Mouse (Mus musculus) CH12.LX (cell line): Measurements from ENCODE around the gene Card9. TPM values are rescaled to one million over a fixed set of nuclear protein-coding genes. Genes with fewer than 3 reads are reported as not detected.

Source experiments
- DNase-seq: peaks from one replicate; pipeline ENCODE4 v3.0.0-alpha.2; 2013; ENCODE audit errors: extremely low read depth
- H3K27ac ChIP-seq: 2 replicates; pipeline ENCODE4 v1.5.1; 2012; ENCODE audit warnings: low read depth, mild to moderate bottlenecking, control low read depth, moderate library complexity; ENCODE audit not compliant: insufficient read depth
- H3K27me3 ChIP-seq: replicated peaks from 2 replicates; pipeline ENCODE3; 2012; ENCODE audit warnings: inconsistent platforms
- H3K36me3 ChIP-seq, 2 experiments: replicated peaks in 1 of 2; 2 replicates each; pipeline versions ENCODE3 to v1.6.1; 2012; ENCODE audit warnings: inconsistent platforms in 1 of 2, low read length in 1 of 2, mild to moderate bottlenecking in 1 of 2, mixed read lengths in 1 of 2, moderate library complexity in 1 of 2; ENCODE audit not compliant: control insufficient read depth in 1 of 2, insufficient read depth in 1 of 2
- H3K4me1 ChIP-seq, 2 experiments: 2 replicates each; pipeline ENCODE4 v1.6.1; 2012; ENCODE audit warnings: inconsistent platforms in 1 of 2, moderate library complexity in 1 of 2; ENCODE audit not compliant: insufficient read depth in 2 of 2, control insufficient read depth in 1 of 2
- H3K4me2 ChIP-seq: 2 replicates; pipeline ENCODE4 v1.6.1; 2012; ENCODE audit warnings: low read depth, mild to moderate bottlenecking, control low read depth; ENCODE audit not compliant: poor library complexity, insufficient read depth, severe bottlenecking
- H3K4me3 ChIP-seq, 3 experiments: fragments of 150-350 bp in 1 of 3; sonication (generic) in 1 of 3; replicated peaks in 1 of 3; 2 replicates each; pipeline versions ENCODE3 to v1.5.1; 2011 to 2012; ENCODE audit warnings: low read depth in 2 of 3, low read length in 2 of 3, mild to moderate bottlenecking in 2 of 3, moderate library complexity in 2 of 3, control low read depth in 1 of 3, improper control_type of control experiment in 1 of 3, inconsistent platforms in 1 of 3, mixed read lengths in 1 of 3; ENCODE audit not compliant: poor library complexity in 1 of 3
- H3K79me2 ChIP-seq: replicated peaks from 2 replicates; pipeline ENCODE4 v1.6.1; 2012; ENCODE audit warnings: mild to moderate bottlenecking, moderate library complexity; ENCODE audit not compliant: control insufficient read depth, poor library complexity, insufficient read depth, severe bottlenecking; ENCODE audit errors: extremely low read depth
- H3K9ac ChIP-seq: 2 replicates; pipeline ENCODE4 v1.6.1; 2012; ENCODE audit warnings: low read depth, mild to moderate bottlenecking, control low read depth, moderate library complexity; ENCODE audit not compliant: insufficient read depth
- H3K9me3 ChIP-seq: replicated peaks from 2 replicates; pipeline ENCODE3; 2012; ENCODE audit warnings: low read length, inconsistent platforms, mixed read lengths
- BHLHE40 ChIP-seq: IDR thresholded peaks from 2 replicates; pipeline ENCODE4 v1.6.1; 2011; ENCODE audit warnings: mild to moderate bottlenecking, low read depth, low read length, improper control_type of control experiment
- CHD1 ChIP-seq: IDR thresholded peaks from 2 replicates; pipeline ENCODE4 v1.6.1; 2012; ENCODE audit warnings: low read depth, low read length, improper control_type of control experiment, inconsistent platforms
- CHD2 ChIP-seq: IDR thresholded peaks from 2 replicates; pipeline ENCODE4 v1.6.1; 2011; ENCODE audit warnings: low read length, improper control_type of control experiment
- EP300 ChIP-seq: IDR thresholded peaks from 2 replicates; pipeline ENCODE4 v1.6.1; 2011; ENCODE audit warnings: low read length, improper control_type of control experiment
- ETS1 ChIP-seq: conservative IDR thresholded peaks from 2 replicates; pipeline ENCODE4 v1.6.1; 2012; ENCODE audit warnings: low read depth, mild to moderate bottlenecking, inconsistent platforms, low read length, improper control_type of control experiment, moderate library complexity
- GABPA ChIP-seq: IDR thresholded peaks from 2 replicates; pipeline ENCODE4 v1.6.1; 2012; ENCODE audit warnings: low read depth, low read length, improper control_type of control experiment, inconsistent platforms; ENCODE audit not compliant: insufficient replicate concordance
- HCFC1 ChIP-seq: IDR thresholded peaks from 2 replicates; pipeline ENCODE4 v1.6.1; 2012; ENCODE audit warnings: low read depth, mild to moderate bottlenecking, inconsistent platforms, low read length, improper control_type of control experiment
- IRF4 ChIP-seq: IDR thresholded peaks from 2 replicates; pipeline ENCODE4 v1.6.1; 2014; ENCODE audit warnings: low read depth, mild to moderate bottlenecking, inconsistent platforms, low read length, improper control_type of control experiment
- JUN ChIP-seq: IDR thresholded peaks from 2 replicates; pipeline ENCODE4 v1.6.1; 2011; ENCODE audit warnings: low read depth, mild to moderate bottlenecking, low read length, improper control_type of control experiment, moderate library complexity; ENCODE audit not compliant: insufficient read depth
- JUND ChIP-seq: conservative IDR thresholded peaks from 2 replicates; pipeline ENCODE4 v1.6.1; 2011; ENCODE audit warnings: low read depth, low read length, improper control_type of control experiment
- KAT2A ChIP-seq: IDR thresholded peaks from 2 replicates; pipeline ENCODE4 v1.6.1; 2012; ENCODE audit warnings: low read length, improper control_type of control experiment, inconsistent platforms; ENCODE audit not compliant: insufficient replicate concordance
- MAFK ChIP-seq: IDR thresholded peaks from 2 replicates; pipeline ENCODE4 v1.6.1; 2011; ENCODE audit warnings: low read length, improper control_type of control experiment; ENCODE audit not compliant: insufficient replicate concordance
- MAX ChIP-seq: IDR thresholded peaks from 2 replicates; pipeline ENCODE4 v1.6.1; 2011; ENCODE audit warnings: low read length, improper control_type of control experiment
- MAZ ChIP-seq: IDR thresholded peaks from 2 replicates; pipeline ENCODE4 v1.6.1; 2012; ENCODE audit warnings: low read depth, mild to moderate bottlenecking, inconsistent platforms, low read length, improper control_type of control experiment, moderate library complexity
- MEF2A ChIP-seq: IDR thresholded peaks from 2 replicates; pipeline ENCODE4 v1.6.1; 2014; ENCODE audit warnings: low read depth, mild to moderate bottlenecking, inconsistent platforms, low read length, improper control_type of control experiment, borderline replicate concordance
- MXI1 ChIP-seq: IDR thresholded peaks from 2 replicates; pipeline ENCODE4 v1.6.1; 2011; ENCODE audit warnings: mild to moderate bottlenecking, low read depth, low read length, improper control_type of control experiment
- MYC ChIP-seq: IDR thresholded peaks from 2 replicates; pipeline ENCODE4 v1.6.1; 2011; ENCODE audit warnings: low read depth, mild to moderate bottlenecking, improper control_type of control experiment, low read length
- NRF1 ChIP-seq: IDR thresholded peaks from 2 replicates; pipeline ENCODE4 v1.6.1; 2014; ENCODE audit warnings: low read depth, mild to moderate bottlenecking, inconsistent platforms, low read length, improper control_type of control experiment, moderate library complexity
- PAX5 ChIP-seq: IDR thresholded peaks from 2 replicates; pipeline ENCODE4 v1.6.1; 2012; ENCODE audit warnings: low read length, inconsistent platforms, mixed read lengths
- POLR2A ChIP-seq: IDR thresholded peaks from 2 replicates; pipeline ENCODE4 v1.6.1; 2011; ENCODE audit warnings: low read depth, mild to moderate bottlenecking, improper control_type of control experiment, low read length
- POLR2AphosphoS2 ChIP-seq: IDR thresholded peaks from 2 replicates; pipeline ENCODE4 v1.6.1; 2011; ENCODE audit warnings: low read depth, low read length, improper control_type of control experiment
- RAD21 ChIP-seq: IDR thresholded peaks from 2 replicates; pipeline ENCODE4 v1.6.1; 2011; ENCODE audit warnings: low read depth, mild to moderate bottlenecking, low read length, improper control_type of control experiment, moderate library complexity
- RCOR1 ChIP-seq: conservative IDR thresholded peaks from 2 replicates; pipeline ENCODE4 v1.6.1; 2012; ENCODE audit warnings: low read depth, mild to moderate bottlenecking, inconsistent platforms, low read length, improper control_type of control experiment
- SIN3A ChIP-seq: IDR thresholded peaks from 2 replicates; pipeline ENCODE4 v1.6.1; 2012; ENCODE audit warnings: low read length, improper control_type of control experiment, inconsistent platforms
- SMC3 ChIP-seq: IDR thresholded peaks from 2 replicates; pipeline ENCODE4 v1.6.1; 2011; ENCODE audit warnings: low read depth, low read length, improper control_type of control experiment
- TBP ChIP-seq: conservative IDR thresholded peaks from 2 replicates; pipeline ENCODE4 v1.6.1; 2011; ENCODE audit warnings: low read depth, low read length, improper control_type of control experiment
- TCF12 ChIP-seq: IDR thresholded peaks from 2 replicates; pipeline ENCODE4 v1.6.1; 2014; ENCODE audit warnings: low read depth, mild to moderate bottlenecking, inconsistent platforms, low read length, improper control_type of control experiment
- UBTF ChIP-seq: IDR thresholded peaks from 2 replicates; pipeline ENCODE4 v1.6.1; 2012; ENCODE audit warnings: low read depth, mild to moderate bottlenecking, inconsistent platforms, low read length, improper control_type of control experiment, moderate library complexity
- USF2 ChIP-seq: conservative IDR thresholded peaks from 2 replicates; pipeline ENCODE4 v1.6.1; 2011; ENCODE audit warnings: low read depth, low read length, improper control_type of control experiment
- ZC3H11A ChIP-seq: IDR thresholded peaks from 2 replicates; pipeline ENCODE4 v1.6.1; 2012; ENCODE audit warnings: low read depth, mild to moderate bottlenecking, inconsistent platforms, low read length, improper control_type of control experiment
- ZKSCAN1 ChIP-seq: IDR thresholded peaks from 2 replicates; pipeline ENCODE4 v1.6.1; 2012; ENCODE audit warnings: low read depth, inconsistent platforms, low read length, improper control_type of control experiment, borderline replicate concordance
- ZMIZ1 ChIP-seq: IDR thresholded peaks from 2 replicates; pipeline ENCODE4 v1.6.1; 2012; ENCODE audit warnings: low read depth, mild to moderate bottlenecking, inconsistent platforms, low read length, improper control_type of control experiment
- ZNF384 ChIP-seq: IDR thresholded peaks from 2 replicates; pipeline ENCODE4 v1.6.1; 2012; ENCODE audit warnings: low read depth, low read length, improper control_type of control experiment, inconsistent platforms
- dilution Hi-C: fragments of 300-500 bp; cut with MboI; formaldehyde crosslinking; loops from 2 replicates; pipeline ENCODE4 v1.14.3; 2020; ENCODE audit warnings: low sequenced_read_pairs; ENCODE audit not compliant: extremely low pct_unique_long_range_greater_than_20kb, extremely low pct_ligation_motif_present
- in situ Hi-C: fragments of 300-500 bp; cut with MboI; formaldehyde crosslinking; loops from 3 replicates; pipeline ENCODE4 v1.14.3; 2019; ENCODE audit warnings: low sequenced_read_pairs, low pct_ligation_motif_present, low pct_unique_long_range_greater_than_20kb, mixed read lengths
- polyA plus RNA-seq: library from polyadenylated mRNA; unstranded; fragments of >175 nt; gene quantifications from 2 replicates; pipeline ENCODE4 v1.2.1, GENCODE M21; 2012; ENCODE audit warnings: low read depth; ENCODE audit not compliant: insufficient read length
- total RNA-seq, 2 experiments: library from RNA; depleted of rRNA; stranded (reverse); fragments of 300-350 nt in 1 of 2; fragments of >200 nt in 1 of 2; gene quantifications; 2 replicates each; pipeline ENCODE4 v1.2.3; 2012 to 2014

The Card9 gene
- total and polyA plus RNA-seq, 3 experiments, result 0.32 to 0.44 (median 0.42) TPM

DNA sequence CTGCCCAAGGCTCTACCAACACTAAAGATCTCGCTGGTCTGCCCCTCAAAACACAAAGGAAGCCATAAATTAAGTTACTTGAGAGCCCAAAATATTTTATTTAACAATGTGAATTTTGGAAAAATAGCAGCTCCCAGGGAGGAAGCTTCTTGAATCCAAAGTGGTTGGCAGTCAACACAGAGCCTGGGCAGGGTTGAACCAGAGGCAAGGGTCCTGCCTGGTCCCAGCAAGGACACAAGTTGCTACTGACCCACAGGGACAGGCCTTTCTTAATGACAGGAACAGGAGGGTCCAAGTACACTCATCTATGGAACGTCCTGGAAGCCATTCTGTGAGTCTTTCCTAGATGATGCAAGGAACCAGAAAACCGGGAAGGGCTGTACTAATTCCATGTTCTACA, 48.6 kb upstream of the Card9 start:
- H3K9ac ChIP-seq, result no peak overlapping the region
- H3K27ac ChIP-seq, result no peak overlapping the region

DNA sequence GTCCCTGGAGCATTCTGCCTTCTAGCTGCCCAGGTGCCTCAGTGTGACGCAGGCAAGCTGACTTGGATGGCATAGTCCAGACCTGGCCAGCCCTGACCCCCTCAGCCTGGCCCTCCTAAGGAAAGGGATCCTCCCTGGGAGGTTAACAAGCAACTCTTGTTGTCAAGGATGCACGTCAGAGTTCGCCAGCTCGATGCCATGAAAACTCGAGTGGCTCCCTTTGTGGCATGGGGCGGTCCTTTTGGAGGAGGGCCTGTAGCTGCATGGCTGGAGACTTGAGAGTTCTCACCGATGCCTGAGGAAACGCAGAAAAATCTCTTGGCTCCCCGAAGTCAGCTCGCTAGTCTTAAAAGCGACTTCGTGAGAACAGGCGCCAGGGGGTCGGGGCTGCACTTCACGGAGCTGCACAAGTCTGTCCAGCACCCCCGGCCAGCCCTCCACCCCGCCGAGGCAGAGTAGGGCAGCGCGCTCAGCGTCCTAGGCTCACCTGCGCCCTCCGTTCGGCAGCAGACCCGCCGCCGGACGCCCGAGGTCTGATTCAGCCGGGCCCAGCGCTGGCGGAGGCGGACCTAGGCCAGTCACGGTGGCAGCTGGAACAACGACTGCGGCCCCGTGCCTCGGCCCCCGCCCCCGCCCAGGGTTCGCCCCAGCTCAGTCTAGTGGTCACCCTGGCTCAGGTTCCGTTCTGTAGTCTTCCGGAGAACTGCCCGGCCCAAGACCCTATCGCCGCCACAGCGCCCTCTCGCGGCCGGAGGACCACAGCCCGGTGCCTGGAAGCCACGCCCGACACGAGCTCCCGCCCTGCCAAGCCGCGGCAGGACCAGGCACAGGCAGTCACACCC, 48.0 kb upstream of the Card9 start, which contains the start of gene Inpp5e:
Inpp5e (minus strand) TSS at position 689 of the 842 bp plus-strand sequence.
- Histone ChIP-seq H3K4me3 (peak within 1 kb of the TSS; percentile 59 to 82 (median 79)), H3K9ac (peak within 1 kb of the TSS; percentile 74), H3K4me2 (peak within 1 kb of the TSS; percentile 58), H3K79me2 (no peaks in the 10 kb centered on the region), H3K27me3 (no peaks in the 10 kb centered on the region), H3K36me3 (peaks cover 31 to 74% of the 10 kb centered on the region in 2 experiments), H3K9me3 (no peaks in the 10 kb centered on the region), H3K27ac (no peak within 1 kb of the TSS), H3K4me1 (peaks cover 10 to 41% of the 10 kb centered on the region in 2 experiments)
- dilution Hi-C loops (no loop called here), in situ Hi-C loops (loop anchor here (5.0 kb wide), 1 partner anchor 56 kb away; the partner anchor contains the start of gene Dnlz)
- peak; percentile 89 for DNase-seq
- TF ChIP-seq MEF2A (peak; percentile 42), RCOR1 (no peak), BHLHE40 (peak; percentile 49; the same call in 1 of the 2 replicates), ETS1 (0 out of 2 replicates have a peak, but pooled peaks have one; percentile 21), MYC (no peak), MAZ (peak; percentile 57; the same call in 1 of the 2 replicates), UBTF (peak; percentile 71; the same call in 1 of the 2 replicates), MAX (no peak; the same call in 1 of the 2 replicates), POLR2A (peak; percentile 69), POLR2AphosphoS2 (peak; percentile 80; the same call in 1 of the 2 replicates), RAD21 (peak; percentile 3), JUND (no peak), USF2 (no peak), TCF12 (peak; percentile 88), JUN (no peak), KAT2A (no peak), HCFC1 (peak; percentile 82), EP300 (no peak), MXI1 (peak; percentile 72), GABPA (peak; percentile 67), ZNF384 (no peak), IRF4 (peak; percentile 36; the same call in 1 of the 2 replicates), NRF1 (peak; percentile 47)

More for the DNA sequence above, 48.6 kb upstream of the Card9 start:
- Histone ChIP-seq H3K4me2 (no peak overlapping the region), H3K79me2 (no peaks in the 10 kb centered on the region), H3K36me3 (peaks cover 35 to 80% of the 10 kb centered on the region in 2 experiments), H3K4me1 (peaks cover 10 to 41% of the 10 kb centered on the region in 2 experiments), H3K27me3 (no peaks in the 10 kb centered on the region), H3K4me3 (peak overlapping the region in 1 of 3 experiments; percentile 79), H3K9me3 (no peaks in the 10 kb centered on the region)
- no peak for DNase-seq
- no peak for TF ChIP-seq ZKSCAN1
- TF ChIP-seq MYC, result no peak
- TF ChIP-seq EP300, result no peak
- TF ChIP-seq ZMIZ1, result no peak
- no peak for TF ChIP-seq SIN3A
- TF ChIP-seq TBP, result no peak
- TF ChIP-seq GABPA, result no peak
- TF ChIP-seq CHD1, result no peak
- TF ChIP-seq HCFC1, result no peak
- no peak for TF ChIP-seq ZC3H11A
- no peak for TF ChIP-seq NRF1
- no peak for TF ChIP-seq MAZ
- TF ChIP-seq MAFK, result no peak
- no peak for TF ChIP-seq PAX5
- TF ChIP-seq SMC3, result no peak
- TF ChIP-seq RAD21, result no peak
- no peak for TF ChIP-seq CHD2
- no peak for TF ChIP-seq USF2
- TF ChIP-seq JUN, result no peak
- in situ Hi-C loops (loop anchor here (5.0 kb wide), 1 partner anchor 57 kb away; the partner anchor contains the start of gene Dnlz), dilution Hi-C loops (no loop called here)
